Mouse (Mus musculus) limb, embryonic 14.5 days (tissue): ENCODE measurements at regions not wholly inside any gene's neighbourhood (a gene's known extent, or its start where the extent isn't known, plus 50 kb on each side); places are given as distances from the start of the nearest gene placed in this dataset.

ENCODE experiments used
- ATAC-seq: fragments of 200-750 bp; cut with Nextera tagmentation; 2 replicates; pipeline ENCODE4 v1.8.0; 2017; ENCODE audit warnings: low read depth, moderate number of reproducible peaks, moderate TSS enrichment; ENCODE audit not compliant: low FRiP score
- DNase-seq: peaks from one replicate; pipeline ENCODE4 v3.0.0-alpha.2; 2015; ENCODE audit warnings: low spot score
- H3K27ac ChIP-seq: fragments of 300-500 bp; sonication (generic); replicated peaks from 2 replicates; pipeline ENCODE4 v1.5.1; 2014; ENCODE audit warnings: low read depth, mild to moderate bottlenecking, low read length, moderate library complexity, mixed read lengths
- H3K27me3 ChIP-seq: fragments of 300-500 bp; sonication (generic); 2 replicates; pipeline ENCODE4 v1.6.1; 2014; ENCODE audit warnings: low read length, mixed read lengths; ENCODE audit not compliant: control insufficient read depth, insufficient read depth
- H3K36me3 ChIP-seq: fragments of 300-500 bp; sonication (generic); 2 replicates; pipeline ENCODE4 v1.6.1; 2014; ENCODE audit warnings: mild to moderate bottlenecking, low read length, moderate library complexity, mixed read lengths; ENCODE audit not compliant: control insufficient read depth, insufficient read depth
- H3K4me1 ChIP-seq: fragments of 300-500 bp; sonication (generic); 2 replicates; pipeline ENCODE4 v1.6.1; 2014; ENCODE audit warnings: antibody characterized with exemption, low read length, mixed read lengths; ENCODE audit not compliant: control insufficient read depth, insufficient read depth
- H3K4me2 ChIP-seq: fragments of 300-500 bp; sonication (generic); replicated peaks from 2 replicates; pipeline ENCODE4 v1.6.1; 2014; ENCODE audit warnings: low read depth, mild to moderate bottlenecking, low read length, moderate library complexity; ENCODE audit not compliant: severe bottlenecking
- H3K4me3 ChIP-seq: fragments of 300-500 bp; sonication (generic); replicated peaks from 2 replicates; pipeline ENCODE4 v1.5.1; 2014; ENCODE audit warnings: low read length
- H3K9ac ChIP-seq: fragments of 300-500 bp; sonication (generic); 2 replicates; pipeline ENCODE4 v1.6.1; 2014; ENCODE audit warnings: mild to moderate bottlenecking, low read depth, low read length, moderate library complexity; ENCODE audit not compliant: severe bottlenecking
- H3K9me3 ChIP-seq: fragments of 300-500 bp; sonication (generic); 2 replicates; pipeline ENCODE4 v1.6.1; 2016; ENCODE audit warnings: low read length; ENCODE audit not compliant: control insufficient read depth
- POLR2A ChIP-seq: fragments of 200-500 bp; IDR thresholded peaks from 2 replicates; pipeline ENCODE4 v1.8.0; 2012; ENCODE audit warnings: inconsistent platforms, mild to moderate bottlenecking, moderate library complexity, borderline replicate concordance; ENCODE audit not compliant: insufficient read depth, insufficient read length; ENCODE audit errors: extremely low read depth
- WGBS: fragments of 180-500 bp; shearing (Covaris S2); extraction: QIAGEN DNeasy Blood & Tissue Kit; methylation state at CpG from one replicate; pipeline ENCODE4 v1.1.7; 2014; 5-methylcytosine and 5-hydroxymethylcytosine counted together

DNA sequence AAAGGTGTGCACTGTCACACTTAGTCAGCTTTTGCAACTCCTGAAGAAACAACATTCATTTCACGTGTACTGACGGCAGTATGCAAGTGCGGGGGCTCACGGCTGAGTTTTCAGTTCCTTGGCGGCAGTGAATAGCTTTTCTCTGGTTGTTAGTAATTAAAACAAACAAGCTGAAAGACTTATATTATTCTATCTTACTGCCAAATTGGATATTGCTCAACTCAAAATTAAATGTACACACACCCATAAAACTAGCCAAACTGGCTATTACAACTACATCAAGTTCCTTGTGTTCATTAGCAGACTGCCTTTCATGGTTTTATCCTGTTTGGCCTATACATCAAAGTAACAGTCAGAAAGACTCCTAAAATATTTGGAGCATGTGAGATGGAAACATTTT lies 90.8 kb downstream of the Klf5 start:
- no peak for ATAC-seq
- Histone ChIP-seq H3K9me3 (no peaks in the 10 kb centered on the region), H3K36me3 (no peaks in the 10 kb centered on the region), H3K9ac (no peak overlapping the region), H3K27me3 (no peaks in the 10 kb centered on the region), H3K4me2 (no peak overlapping the region), H3K4me3 (no peak overlapping the region), H3K4me1 (no peaks in the 10 kb centered on the region), H3K27ac (no peak overlapping the region)
- 48% methylated on average over 5 of the region's 5 CpGs for WGBS
- DNase-seq: no peak
- TF ChIP-seq POLR2A: no peak

DNA sequence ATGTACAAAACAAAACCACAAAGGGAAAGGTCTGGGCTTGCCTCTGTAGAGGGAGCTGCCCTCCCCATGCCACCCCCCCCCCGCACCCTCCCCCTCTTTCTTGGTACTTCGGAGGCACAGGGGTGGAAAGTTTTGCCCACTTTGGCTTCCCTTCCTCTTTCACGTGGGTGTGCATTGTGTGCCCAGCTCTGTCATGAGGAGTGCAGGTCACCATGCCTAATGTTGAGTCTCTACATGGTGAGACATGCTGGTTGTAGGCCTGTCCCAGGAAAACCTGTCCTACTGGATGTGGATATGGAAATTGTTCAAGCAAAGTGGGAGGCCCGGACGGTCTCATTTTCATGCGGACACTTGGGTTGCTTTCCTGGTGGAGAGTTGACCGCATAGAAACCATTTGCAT lies 93.2 kb downstream of the Klf5 start:
- no peaks in the 10 kb centered on the region for H3K4me1 ChIP-seq
- H3K36me3 ChIP-seq: no peaks in the 10 kb centered on the region
- WGBS: 82% methylated on average over 7 of the region's 7 CpGs
- TF ChIP-seq POLR2A: no peak
- no peak overlapping the region for H3K4me2 ChIP-seq
- no peak overlapping the region for H3K27ac ChIP-seq
- H3K9me3 ChIP-seq: no peaks in the 10 kb centered on the region
- no peak for DNase-seq
- H3K9ac ChIP-seq: no peak overlapping the region
- H3K4me3 ChIP-seq: no peak overlapping the region
- H3K27me3 ChIP-seq: no peaks in the 10 kb centered on the region
- no peak for ATAC-seq

DNA sequence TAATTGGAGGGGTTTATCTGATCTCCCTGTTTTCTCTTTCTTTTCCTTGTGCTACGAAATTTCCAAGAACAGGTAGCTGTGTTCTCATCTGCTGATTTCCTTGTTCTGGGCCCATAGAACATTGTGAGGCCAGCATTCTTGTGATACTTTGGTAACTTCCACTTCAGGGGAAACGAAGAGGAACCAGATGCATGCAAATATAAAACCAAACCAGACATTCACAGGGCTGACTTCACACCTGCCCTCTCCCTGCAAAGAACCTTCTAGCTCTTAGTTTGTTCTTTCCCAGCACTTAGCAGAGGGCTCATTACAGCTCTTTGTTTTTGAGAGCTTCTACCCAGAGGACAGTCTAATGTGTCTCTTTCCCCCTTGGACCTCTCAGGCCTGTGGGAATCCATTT lies 94.3 kb downstream of the Klf5 start:
- H3K27me3 ChIP-seq: no peaks in the 10 kb centered on the region
- H3K9ac ChIP-seq: no peak overlapping the region
- TF ChIP-seq POLR2A: no peak
- WGBS: 56% methylated on average over 2 of the region's 2 CpGs
- H3K4me2 ChIP-seq: no peak overlapping the region
- no peaks in the 10 kb centered on the region for H3K9me3 ChIP-seq
- H3K36me3 ChIP-seq: no peaks in the 10 kb centered on the region
- no peak overlapping the region for H3K27ac ChIP-seq
- DNase-seq (no peak), ATAC-seq (no peak)
- H3K4me3 ChIP-seq: no peak overlapping the region
- H3K4me1 ChIP-seq: no peaks in the 10 kb centered on the region

DNA sequence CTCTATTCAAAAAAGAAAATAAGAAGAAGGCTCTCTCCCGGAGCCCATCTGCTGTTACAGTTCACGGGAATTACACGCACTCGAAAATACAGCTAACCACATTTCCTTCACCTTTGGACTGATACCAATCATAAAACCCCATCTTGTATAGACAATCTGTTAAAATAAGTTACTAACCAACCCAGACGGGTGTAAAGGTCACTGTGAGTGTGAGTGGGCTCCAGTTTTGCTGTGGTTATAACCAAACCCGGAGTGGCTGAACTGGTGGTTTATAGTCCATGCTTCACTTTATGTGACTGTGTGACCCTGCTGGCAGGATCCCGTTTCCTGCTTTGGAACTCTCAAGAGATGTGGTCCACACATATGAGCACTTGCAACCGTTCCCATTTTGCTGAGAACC lies 95.1 kb downstream of the Klf5 start:
- WGBS: 74% methylated on average over 8 of the region's 8 CpGs
- no peak for TF ChIP-seq POLR2A
- no peak for ATAC-seq

DNA sequence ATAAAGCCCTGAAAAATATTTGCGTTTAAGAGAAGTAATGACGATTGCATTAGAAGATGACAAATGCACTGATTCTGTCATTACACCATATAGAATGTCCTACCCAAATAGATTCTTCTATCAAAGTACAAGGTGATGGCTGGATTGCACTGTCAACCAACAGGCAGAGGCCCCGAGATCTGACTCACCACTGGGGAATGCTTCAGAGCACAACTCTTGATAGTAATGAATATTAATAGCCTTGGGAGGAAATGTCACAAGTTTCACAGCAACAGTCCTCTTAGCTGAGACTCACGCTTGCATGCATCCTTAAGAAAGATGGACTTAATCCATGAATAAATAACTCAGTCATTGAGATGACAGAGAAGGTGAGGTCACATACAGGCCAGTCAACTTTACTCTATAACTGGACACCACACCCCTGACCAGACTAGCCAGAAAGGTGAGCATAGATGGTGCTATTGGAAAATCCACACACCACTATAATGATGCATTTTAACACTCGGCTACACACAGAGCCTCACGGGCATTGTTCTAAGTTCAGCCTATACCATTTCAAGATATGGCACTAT lies 104.8 kb downstream of the Klf5 start:
- Histone ChIP-seq H3K4me3 (no peak overlapping the region), H3K4me1 (no peaks in the 10 kb centered on the region), H3K9ac (no peak overlapping the region), H3K27me3 (no peaks in the 10 kb centered on the region), H3K36me3 (no peaks in the 10 kb centered on the region), H3K4me2 (no peak overlapping the region), H3K9me3 (no peaks in the 10 kb centered on the region), H3K27ac (no peak overlapping the region)
- no peak for TF ChIP-seq POLR2A
- ATAC-seq (no peak), DNase-seq (no peak)
- 82% methylated on average over 6 of the region's 6 CpGs for WGBS

More for the DNA sequence above, 95.1 kb downstream of the Klf5 start:
- no peak for DNase-seq
- no peaks in the 10 kb centered on the region for H3K4me1 ChIP-seq
- no peaks in the 10 kb centered on the region for H3K27me3 ChIP-seq
- no peaks in the 10 kb centered on the region for H3K9me3 ChIP-seq
- no peaks in the 10 kb centered on the region for H3K36me3 ChIP-seq
- H3K4me2 ChIP-seq: no peak overlapping the region
- H3K9ac ChIP-seq: no peak overlapping the region
- H3K27ac ChIP-seq: no peak overlapping the region
- H3K4me3 ChIP-seq: no peak overlapping the region

DNA sequence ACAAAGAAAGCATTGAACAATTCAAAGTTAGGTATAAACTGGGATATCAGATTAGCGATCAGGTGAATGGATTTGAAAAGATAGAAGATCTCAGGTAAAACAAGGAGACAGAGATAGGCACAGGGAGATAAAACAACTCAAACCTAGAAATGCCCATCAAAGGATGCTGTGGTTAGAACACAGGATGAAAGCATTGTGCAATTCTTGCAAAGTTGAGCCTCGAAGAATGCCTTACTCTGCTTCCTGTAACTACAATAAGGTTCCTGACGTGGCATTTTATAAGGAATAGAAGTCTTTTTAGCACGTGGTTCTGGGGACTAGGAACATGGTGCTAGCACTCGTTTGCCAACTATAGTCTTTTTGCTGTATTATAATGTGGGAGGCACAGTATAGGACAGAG lies 106.7 kb downstream of the Klf5 start:
- Histone ChIP-seq H3K4me2 (no peak overlapping the region), H3K36me3 (no peaks in the 10 kb centered on the region), H3K27me3 (no peaks in the 10 kb centered on the region), H3K9ac (no peak overlapping the region), H3K4me3 (no peak overlapping the region), H3K27ac (no peak overlapping the region), H3K9me3 (no peaks in the 10 kb centered on the region), H3K4me1 (no peaks in the 10 kb centered on the region)
- 77% methylated on average over 5 of the region's 5 CpGs for WGBS
- ATAC-seq (no peak), DNase-seq (no peak)
- no peak for TF ChIP-seq POLR2A
